Mouse (Mus musculus): ENCODE measurements around the gene Sbno2. TPM values are rescaled to one million over a fixed set of nuclear protein-coding genes. Genes with fewer than 3 reads are reported as not detected.
"Not testable (repeated sequence)": the region's sequence is repeated elsewhere in the genome, so short reads cannot be mapped to it uniquely, and the experiment has no call there.

Sbno2 gene
- polyA plus RNA-seq, 1 experiment from 2014 or later, result 5.6 TPM

DNA sequence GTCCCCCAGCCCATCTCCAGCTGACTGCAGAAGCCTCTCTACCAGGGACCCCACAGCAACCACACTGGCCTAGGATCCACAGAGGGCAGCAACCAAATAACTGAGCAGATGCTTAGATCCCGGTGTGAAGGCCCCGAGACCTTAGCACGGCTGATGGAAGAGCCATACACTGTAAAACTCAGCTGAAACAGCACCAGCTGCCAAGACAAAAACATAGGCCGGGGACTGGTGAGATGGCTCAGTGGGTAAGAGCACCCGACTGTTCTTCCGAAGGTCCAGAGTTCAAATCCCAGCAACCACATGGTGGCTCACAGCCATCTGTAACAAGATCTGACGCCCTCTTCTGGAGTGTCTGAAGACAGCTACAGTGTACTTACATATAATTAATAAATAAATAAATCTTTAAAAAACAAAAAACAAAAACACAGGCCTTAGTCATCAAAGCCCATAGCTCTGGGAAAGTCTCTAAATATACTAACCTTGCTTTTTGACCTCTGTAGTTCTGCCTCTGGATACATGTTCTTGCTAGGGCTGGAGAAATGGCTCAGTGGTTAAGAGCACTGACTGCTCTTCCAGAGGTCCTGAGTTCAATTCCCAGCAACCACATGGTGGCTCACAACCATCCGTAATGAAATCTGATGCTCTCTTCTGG lies 63.8 kb downstream of the Sbno2 start:
- not testable (repeated sequence) for H3K4me3 ChIP-seq (ENCODE audit: low read depth, low read length); H3K9me3 ChIP-seq (replicated peaks; ENCODE audit: control insufficient read depth, low read length); H3K4me1 ChIP-seq (ENCODE audit: control insufficient read depth, insufficient read depth, low read length); H3K9ac ChIP-seq (replicated peaks; ENCODE audit: low read length); H3K27me3 ChIP-seq (ENCODE audit: control insufficient read depth, insufficient read depth, low read length); H3K4me2 ChIP-seq (ENCODE audit: low read depth, low read length); H3K27ac ChIP-seq (replicated peaks; ENCODE audit: low read depth, low read length); ATAC-seq (replicated peaks; ENCODE audit: insufficient number of reproducible peaks, low FRiP score, low TSS enrichment, low read depth); DNase-seq (ENCODE audit: low spot score); H3K36me3 ChIP-seq (replicated peaks; ENCODE audit: control insufficient read depth, insufficient read depth, low read depth, low read length)
- WGBS, result 86% methylated on average over 8 of the region's 8 CpGs

DNA sequence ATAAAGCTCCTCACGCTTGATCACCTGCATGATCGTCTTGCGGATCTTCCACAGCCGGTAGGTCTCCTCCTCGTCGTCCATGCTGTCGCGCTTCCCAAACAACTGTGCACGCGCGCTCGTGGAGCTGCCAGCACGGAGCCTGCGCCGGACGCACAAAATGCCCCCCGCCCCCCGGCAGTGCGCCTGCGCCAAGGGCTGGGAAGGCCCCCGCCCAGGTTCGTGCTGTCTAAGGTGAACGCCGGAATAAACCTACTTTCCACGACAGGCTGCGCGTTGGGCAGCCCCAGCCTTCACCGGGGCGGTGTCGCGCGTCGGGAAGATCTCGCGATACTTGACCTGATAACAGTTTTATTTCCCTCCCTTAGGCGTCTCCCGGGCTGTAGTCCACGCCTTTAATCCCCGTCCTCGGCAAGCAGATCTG lies 65.8 kb downstream of the Sbno2 start, which contains the start of gene Polr2e:
Gene Polr2e (minus strand): TSS at position 237 of the 421 bp plus-strand sequence.
- Histone ChIP-seq H3K27me3 (ENCODE audit: control insufficient read depth, insufficient read depth, low read length) (no peaks in the 10 kb centered on the region), H3K4me2 (ENCODE audit: low read depth, low read length) (peak within 1 kb of the TSS; percentile 67), H3K4me3 (ENCODE audit: low read depth, low read length) (peak within 1 kb of the TSS; percentile 89), H3K27ac (replicated peaks; ENCODE audit: low read depth, low read length) (no peak within 1 kb of the TSS; the same call in 1 of the 2 replicates), H3K36me3 (replicated peaks; ENCODE audit: control insufficient read depth, insufficient read depth, low read depth, low read length) (peaks cover 8% of the 10 kb centered on the region), H3K4me1 (ENCODE audit: control insufficient read depth, insufficient read depth, low read length) (peaks cover 4% of the 10 kb centered on the region; the same call in 1 of the 2 replicates), H3K9me3 (replicated peaks; ENCODE audit: control insufficient read depth, low read length) (no peaks in the 10 kb centered on the region), H3K9ac (replicated peaks; ENCODE audit: low read length) (peak within 1 kb of the TSS; percentile 82)
- under 1% methylated on average over 40 of the region's 40 CpGs for whole genome bisulfite sequencing
- peak; percentile 98 for DNase-seq (ENCODE audit: low spot score)
- ATAC-seq (replicated peaks; ENCODE audit: insufficient number of reproducible peaks, low FRiP score, low TSS enrichment, low read depth), result peak; percentile 95

DNA sequence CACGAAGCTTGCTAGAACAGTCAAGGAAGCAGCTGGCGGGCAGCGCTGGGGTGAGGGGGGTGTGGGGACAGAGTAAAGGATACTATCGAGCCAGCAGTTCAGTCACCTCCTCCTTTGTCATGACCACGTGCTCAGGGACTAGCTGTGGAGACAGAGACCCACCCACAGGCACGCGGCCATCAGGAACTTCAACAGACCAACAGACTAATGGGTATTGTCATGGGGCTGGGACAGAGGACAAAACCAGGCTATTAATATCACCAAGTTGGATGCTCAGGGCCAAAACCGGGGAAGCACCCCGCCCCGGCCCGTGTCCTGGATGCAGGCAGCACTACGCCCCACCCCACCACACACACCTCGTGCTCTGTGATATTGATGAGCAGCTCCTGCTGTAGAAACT lies 68.5 kb downstream of the Sbno2 start:
- H3K9ac ChIP-seq (replicated peaks; ENCODE audit: low read length), result no peak overlapping the region
- ATAC-seq (replicated peaks; ENCODE audit: insufficient number of reproducible peaks, low FRiP score, low TSS enrichment, low read depth) (no peak), DNase-seq (ENCODE audit: low spot score) (no peak)
- H3K4me3 ChIP-seq (ENCODE audit: low read depth, low read length), result no peak overlapping the region
- WGBS, result 92% methylated on average over 13 of the region's 13 CpGs
- H3K27ac ChIP-seq (replicated peaks; ENCODE audit: low read depth, low read length), result no peak overlapping the region
- no peaks in the 10 kb centered on the region for H3K27me3 ChIP-seq (ENCODE audit: control insufficient read depth, insufficient read depth, low read length)
- H3K4me2 ChIP-seq (ENCODE audit: low read depth, low read length), result no peak overlapping the region
- peaks cover 4% of the 10 kb centered on the region; the same call in 1 of the 2 replicates for H3K4me1 ChIP-seq (ENCODE audit: control insufficient read depth, insufficient read depth, low read length)
- H3K9me3 ChIP-seq (replicated peaks; ENCODE audit: control insufficient read depth, low read length), result no peaks in the 10 kb centered on the region
- peaks cover 8% of the 10 kb centered on the region for H3K36me3 ChIP-seq (replicated peaks; ENCODE audit: control insufficient read depth, insufficient read depth, low read depth, low read length)

DNA sequence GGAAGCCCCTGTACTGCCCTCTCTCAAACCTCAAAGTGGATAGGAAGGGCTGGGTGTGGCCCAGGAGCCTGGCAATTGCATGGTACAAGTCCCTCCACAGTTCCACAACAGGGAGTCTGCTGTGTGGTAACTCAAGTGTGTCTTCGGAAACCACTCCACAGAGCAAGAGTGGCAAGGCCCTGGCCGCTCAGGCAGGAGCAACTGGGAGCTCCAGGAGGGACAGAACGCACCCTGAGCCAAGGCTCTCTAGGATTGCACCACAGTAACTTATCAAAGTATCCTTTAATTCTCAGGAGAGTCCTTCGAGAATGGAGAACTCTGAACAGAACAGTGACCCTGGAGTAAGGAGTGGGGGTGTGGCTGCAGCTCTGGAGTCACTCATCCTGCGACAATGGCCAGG lies 69.7 kb downstream of the Sbno2 start:
- no peaks in the 10 kb centered on the region for H3K9me3 ChIP-seq (replicated peaks; ENCODE audit: control insufficient read depth, low read length)
- no peak overlapping the region for H3K4me2 ChIP-seq (ENCODE audit: low read depth, low read length)
- H3K27me3 ChIP-seq (ENCODE audit: control insufficient read depth, insufficient read depth, low read length), result no peaks in the 10 kb centered on the region
- H3K36me3 ChIP-seq (replicated peaks; ENCODE audit: control insufficient read depth, insufficient read depth, low read depth, low read length), result peaks cover 8% of the 10 kb centered on the region
- ATAC-seq (replicated peaks; ENCODE audit: insufficient number of reproducible peaks, low FRiP score, low TSS enrichment, low read depth) (no peak), DNase-seq (ENCODE audit: low spot score) (no peak)
- peaks cover 4% of the 10 kb centered on the region; the same call in 1 of the 2 replicates for H3K4me1 ChIP-seq (ENCODE audit: control insufficient read depth, insufficient read depth, low read length)
- H3K9ac ChIP-seq (replicated peaks; ENCODE audit: low read length), result no peak overlapping the region
- H3K4me3 ChIP-seq (ENCODE audit: low read depth, low read length), result no peak overlapping the region
- H3K27ac ChIP-seq (replicated peaks; ENCODE audit: low read depth, low read length), result no peak overlapping the region
- 94% methylated on average over 5 of the region's 5 CpGs for WGBS

DNA sequence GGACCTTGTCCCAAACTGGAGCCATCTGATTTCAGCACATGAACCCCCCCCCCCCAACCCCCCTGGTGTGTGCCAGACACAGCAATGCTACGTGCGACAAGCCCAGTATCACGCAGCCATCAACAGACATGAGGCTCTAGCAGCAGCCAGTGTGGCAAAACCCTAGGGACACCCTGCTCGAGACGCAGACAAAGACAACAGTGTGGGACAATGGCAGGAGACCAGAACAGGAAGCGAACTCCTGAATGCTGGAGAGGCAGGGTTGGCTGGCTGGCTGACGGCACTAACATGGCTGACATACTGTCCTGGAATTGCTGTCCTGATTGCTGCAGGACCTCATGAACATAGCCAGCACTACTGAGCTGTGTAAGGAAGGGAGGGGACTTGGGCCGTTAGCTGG lies 70.2 kb downstream of the Sbno2 start:
- DNase-seq (ENCODE audit: low spot score) (no peak), ATAC-seq (replicated peaks; ENCODE audit: insufficient number of reproducible peaks, low FRiP score, low TSS enrichment, low read depth) (no peak)
- H3K4me3 ChIP-seq (ENCODE audit: low read depth, low read length), result no peak overlapping the region
- H3K27ac ChIP-seq (replicated peaks; ENCODE audit: low read depth, low read length), result no peak overlapping the region
- H3K9ac ChIP-seq (replicated peaks; ENCODE audit: low read length), result no peak overlapping the region
- H3K36me3 ChIP-seq (replicated peaks; ENCODE audit: control insufficient read depth, insufficient read depth, low read depth, low read length), result peaks cover 8% of the 10 kb centered on the region
- no peak overlapping the region for H3K4me2 ChIP-seq (ENCODE audit: low read depth, low read length)
- no peaks in the 10 kb centered on the region for H3K9me3 ChIP-seq (replicated peaks; ENCODE audit: control insufficient read depth, low read length)
- H3K27me3 ChIP-seq (ENCODE audit: control insufficient read depth, insufficient read depth, low read length), result no peaks in the 10 kb centered on the region
- peaks cover 4% of the 10 kb centered on the region; the same call in 1 of the 2 replicates for H3K4me1 ChIP-seq (ENCODE audit: control insufficient read depth, insufficient read depth, low read length)
- 74% methylated on average over 8 of the region's 8 CpGs for WGBS

DNA sequence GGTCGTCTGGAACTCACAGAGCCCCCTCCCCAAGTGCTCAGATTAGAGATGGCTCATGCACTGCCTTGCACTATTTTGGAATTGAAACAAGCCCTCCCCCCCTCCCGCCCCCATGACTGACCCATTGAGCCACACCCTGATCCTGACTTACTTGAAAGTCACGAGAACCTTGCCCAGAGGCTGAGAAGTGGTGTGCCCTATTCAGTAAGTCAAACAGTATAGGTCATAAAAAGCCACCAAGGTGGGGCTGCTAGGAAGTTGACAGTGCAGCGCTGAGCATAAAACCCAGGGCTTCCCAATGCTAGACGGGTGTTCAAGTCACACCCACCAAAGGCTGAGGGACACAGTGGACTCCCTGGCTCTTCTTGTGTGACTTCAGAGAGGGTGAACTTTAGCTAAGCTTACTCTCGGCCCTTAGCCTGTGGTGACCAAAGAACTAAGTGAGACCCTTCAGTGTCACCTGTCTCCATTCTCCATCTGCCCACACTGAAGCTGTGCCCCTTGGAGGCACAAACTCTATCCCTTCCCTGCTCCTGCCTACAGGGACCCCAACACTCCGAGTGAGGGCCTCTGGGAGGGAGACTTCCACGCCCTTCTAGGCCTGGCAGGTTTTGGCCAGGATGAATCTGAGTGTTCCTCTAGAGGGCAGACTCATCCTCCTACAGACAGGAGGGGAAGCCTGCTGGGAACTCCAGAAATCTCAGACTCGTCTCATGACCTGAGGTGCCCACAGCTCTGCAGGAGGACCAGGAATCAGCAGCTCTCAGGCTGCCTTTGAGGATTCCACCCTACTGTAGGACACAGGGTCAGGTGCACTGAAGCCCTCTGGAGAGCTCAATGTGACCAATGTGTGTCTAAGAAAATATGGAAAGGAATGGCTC lies 71.6 kb downstream of the Sbno2 start:
- WGBS, result 52% methylated on average over 9 of the region's 9 CpGs
- peak; percentile 52 for DNase-seq (ENCODE audit: low spot score)
- ATAC-seq (replicated peaks; ENCODE audit: insufficient number of reproducible peaks, low FRiP score, low TSS enrichment, low read depth), result no peak
- Histone ChIP-seq H3K4me3 (ENCODE audit: low read depth, low read length) (no peak overlapping the region), H3K9me3 (replicated peaks; ENCODE audit: control insufficient read depth, low read length) (no peaks in the 10 kb centered on the region), H3K27me3 (ENCODE audit: control insufficient read depth, insufficient read depth, low read length) (no peaks in the 10 kb centered on the region), H3K27ac (replicated peaks; ENCODE audit: low read depth, low read length) (0 out of 2 replicates have a peak overlapping the region, but pooled peaks have one; percentile 13), H3K9ac (replicated peaks; ENCODE audit: low read length) (no peak overlapping the region), H3K36me3 (replicated peaks; ENCODE audit: control insufficient read depth, insufficient read depth, low read depth, low read length) (peaks cover 8% of the 10 kb centered on the region), H3K4me2 (ENCODE audit: low read depth, low read length) (no peak overlapping the region), H3K4me1 (ENCODE audit: control insufficient read depth, insufficient read depth, low read length) (peaks cover 4% of the 10 kb centered on the region; the same call in 1 of the 2 replicates)

DNA sequence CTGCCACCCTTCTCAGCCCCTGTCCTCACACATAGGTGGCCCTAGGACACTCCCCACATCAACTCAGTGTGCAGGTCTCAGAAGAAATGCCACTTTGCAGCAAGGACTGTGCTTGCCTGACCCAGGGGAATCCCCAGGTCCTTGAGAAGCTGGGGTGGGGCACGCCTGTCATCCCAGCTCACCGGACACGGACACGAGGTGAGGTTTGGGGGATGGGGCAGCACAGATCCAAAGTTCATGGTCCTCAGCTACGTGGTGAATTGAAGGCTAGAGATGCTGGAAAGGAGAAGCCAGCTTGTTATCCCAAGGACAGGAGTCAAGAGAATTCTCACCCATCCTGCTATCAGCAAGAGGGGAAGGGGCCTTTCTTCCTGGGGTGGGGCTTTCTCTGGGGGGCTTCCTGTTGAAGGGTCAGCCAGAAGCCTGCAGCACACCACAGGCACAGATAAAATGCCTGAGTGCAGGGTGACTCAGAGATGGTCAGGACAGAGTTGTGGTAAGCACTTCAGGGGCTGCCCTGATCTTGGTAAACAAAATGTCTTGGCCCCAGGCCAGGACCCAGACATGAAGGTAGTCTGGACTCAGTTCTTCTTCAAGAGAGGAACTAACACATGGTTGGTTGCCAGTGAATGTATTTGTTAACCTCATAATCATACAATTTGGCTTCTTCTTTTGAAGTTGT lies 72.4 kb downstream of the Sbno2 start:
- Histone ChIP-seq H3K36me3 (replicated peaks; ENCODE audit: control insufficient read depth, insufficient read depth, low read depth, low read length) (peaks cover 8% of the 10 kb centered on the region), H3K4me1 (ENCODE audit: control insufficient read depth, insufficient read depth, low read length) (no peaks in the 10 kb centered on the region), H3K27me3 (ENCODE audit: control insufficient read depth, insufficient read depth, low read length) (no peaks in the 10 kb centered on the region), H3K9me3 (replicated peaks; ENCODE audit: control insufficient read depth, low read length) (no peaks in the 10 kb centered on the region), H3K4me3 (ENCODE audit: low read depth, low read length) (no peak overlapping the region), H3K4me2 (ENCODE audit: low read depth, low read length) (no peak overlapping the region), H3K27ac (replicated peaks; ENCODE audit: low read depth, low read length) (0 out of 2 replicates have a peak overlapping the region, but pooled peaks have one; percentile 13), H3K9ac (replicated peaks; ENCODE audit: low read length) (no peak overlapping the region)
- DNase-seq (ENCODE audit: low spot score) (no peak), ATAC-seq (replicated peaks; ENCODE audit: insufficient number of reproducible peaks, low FRiP score, low TSS enrichment, low read depth) (no peak)
- WGBS, result 68% methylated on average over 5 of the region's 5 CpGs

Measured in embryonic facial prominence, embryonic 11.5 days (tissue).